ENCODE assay signal across 8 mouse cellular contexts in genomic region chr7:39517616-39518177, GRCm38 (mm10). TPM values are rescaled to one million over a fixed set of nuclear protein-coding genes. Genes with fewer than 3 reads are reported as not detected.
A peak's percentile ranks its signal among the peaks of the same experiment; 100 is the strongest.
DNase-seq lines count a peak whose midpoint lies in the region; ATAC-seq lines count a peak whose summit lies in the region.

TSS of gene Zfp619 (plus strand) at chr7:39517766.

- H3K4me1 ChIP-seq in brown adipose tissue, adult 24 weeks (ENCODE audit: control insufficient read depth, insufficient read depth, insufficient read length, low read length) = no peaks in the 10 kb centered on the region
- peaks cover 6% of the 10 kb centered on the region; the same call in 1 of the 2 replicates for H3K4me1 ChIP-seq in heart, embryonic 13.5 days
- peaks cover 12% of the 10 kb centered on the region; the same call in 1 of the 2 replicates for H3K4me1 ChIP-seq in liver, embryonic 12.5 days
- H3K4me1 ChIP-seq in stomach, embryonic 15.5 days = no peaks in the 10 kb centered on the region

- H3K9ac ChIP-seq in heart, embryonic 13.5 days = peak within 1 kb of the TSS; percentile 92
- peak within 1 kb of the TSS; percentile 78 for H3K9ac ChIP-seq in liver, embryonic 12.5 days
- peak within 1 kb of the TSS; percentile 86 for H3K9ac ChIP-seq in stomach, embryonic 15.5 days

- WGBS in heart, embryonic 13.5 days = under 1% methylated on average over 43 of the region's 43 CpGs
- WGBS in liver, embryonic 12.5 days (ENCODE audit: insufficient replicate concordance) = under 1% methylated on average over 43 of the region's 43 CpGs
- under 1% methylated on average over 43 of the region's 43 CpGs for WGBS in stomach, embryonic 15.5 days

- peak; percentile 97 for DNase-seq in CD4-positive, CD25-positive, alpha-beta regulatory T cell, adult 2 months (ENCODE audit: low read depth, low spot score)
- peak; percentile 16 for DNase-seq in fat pad, adult 2 months (ENCODE audit: extremely low read depth, low read depth, low spot score)
- DNase-seq in kidney, postnatal 10 days = peak; percentile 96
- peak; percentile 92 to 93 for DNase-seq in natural killer cell, adult 2 months (ENCODE audit: low spot score in 2 of 2)

- peak within 1 kb of the TSS; percentile 99 for H3K27ac ChIP-seq in brown adipose tissue, adult 24 weeks (replicated peaks; ENCODE audit: low read depth, low read length)
- peak within 1 kb of the TSS; percentile 100 for H3K27ac ChIP-seq in heart, embryonic 13.5 days (replicated peaks)
- peak within 1 kb of the TSS; percentile 92 for H3K27ac ChIP-seq in liver, embryonic 12.5 days
- peak within 1 kb of the TSS; percentile 99 for H3K27ac ChIP-seq in stomach, embryonic 15.5 days

- peaks cover 6% of the 10 kb centered on the region; the same call in 1 of the 2 replicates for H3K9me3 ChIP-seq in heart, embryonic 13.5 days
- H3K9me3 ChIP-seq in liver, embryonic 12.5 days (replicated peaks) = no peaks in the 10 kb centered on the region
- H3K9me3 ChIP-seq in stomach, embryonic 15.5 days = no peaks in the 10 kb centered on the region

- 0 out of 2 replicates have a peak, but pooled peaks cover 4% of the 10 kb centered on the region for H3K36me3 ChIP-seq in heart, embryonic 13.5 days
- no peaks in the 10 kb centered on the region for H3K36me3 ChIP-seq in liver, embryonic 12.5 days
- no peaks in the 10 kb centered on the region for H3K36me3 ChIP-seq in stomach, embryonic 15.5 days

- H3K4me2 ChIP-seq in heart, embryonic 13.5 days = peak within 1 kb of the TSS; percentile 74
- H3K4me2 ChIP-seq in liver, embryonic 12.5 days = peak within 1 kb of the TSS; percentile 80
- peak within 1 kb of the TSS; percentile 59 for H3K4me2 ChIP-seq in stomach, embryonic 15.5 days

- H3K4me3 ChIP-seq in brown adipose tissue, adult 24 weeks (ENCODE audit: insufficient read depth, low read depth, low read length) = peak within 1 kb of the TSS; percentile 94
- peak within 1 kb of the TSS; percentile 74 for H3K4me3 ChIP-seq in heart, embryonic 13.5 days
- peak within 1 kb of the TSS; percentile 73 for H3K4me3 ChIP-seq in liver, embryonic 12.5 days
- peak within 1 kb of the TSS; percentile 73 for H3K4me3 ChIP-seq in stomach, embryonic 15.5 days (replicated peaks)

- H3K27me3 ChIP-seq in heart, embryonic 13.5 days (replicated peaks) = no peaks in the 10 kb centered on the region
- no peaks in the 10 kb centered on the region for H3K27me3 ChIP-seq in liver, embryonic 12.5 days (replicated peaks)
- no peaks in the 10 kb centered on the region for H3K27me3 ChIP-seq in stomach, embryonic 15.5 days (replicated peaks)

- peak; percentile 97 for ATAC-seq in heart, embryonic 13.5 days (ENCODE audit: extremely low read depth, insufficient number of reproducible peaks, low FRiP score, low TSS enrichment)
- ATAC-seq in liver, embryonic 12.5 days = peak; percentile 97
- ATAC-seq in stomach, embryonic 15.5 days (ENCODE audit: insufficient read depth, low FRiP score, low read depth) = peak; percentile 98

RNA-seq across cellular contexts. Expression of gene Zfp619, which starts in this region (rescaled TPM):
- polyA plus RNA-seq in brown adipose tissue, adult 24 weeks (2012; ENCODE audit: insufficient read depth, insufficient read length, missing spikeins) = 0.83 and 1.0 TPM in 2 replicates
- 1.2 TPM in 2 replicates for polyA plus RNA-seq in heart, embryonic 13.5 days (2015; fragmentation: Nextera tagmentation; extraction: Ambion mirVana)
- 0.39 and 0.51 TPM in 2 replicates for polyA plus RNA-seq in liver, embryonic 12.5 days (2016; fragmentation: Nextera tagmentation; extraction: Ambion mirVana)
- polyA plus RNA-seq in stomach, embryonic 15.5 days (2015; fragmentation: Nextera tagmentation; extraction: Ambion mirVana) = 1.4 TPM in 2 replicates

Comparison
In these comparisons a context has a peak if more than half of its experiments do, and no peak if none do; other contexts are left out.
1. Peak in every context shown above with its lines: DNase-seq, ATAC-seq, H3K4me3 ChIP-seq and H3K27ac ChIP-seq.
2. Peak in ATAC-seq, H3K4me3 ChIP-seq, H3K27ac ChIP-seq, H3K9ac ChIP-seq and H3K4me2 ChIP-seq in liver, embryonic 12.5 days; RNA of the gene not detected or under 1 TPM.
3. DNase-seq: peak in every context shown above with its lines; median percentile 97 in CD4-positive, CD25-positive, alpha-beta regulatory T cell, adult 2 months; 96 in kidney, postnatal 10 days; 92 in natural killer cell, adult 2 months; 16 in fat pad, adult 2 months.